Mouse (Mus musculus): ENCODE data around the gene Arhgap44. TPM values are rescaled to one million over a fixed set of nuclear protein-coding genes. Genes with fewer than 3 reads are reported as not detected.
A peak's percentile ranks its signal among the peaks of the same experiment; 100 is the strongest.

Gene Arhgap44
- polyA plus RNA-seq, 2 experiments from 2014 or later, result 0.29 to 0.31 TPM

DNA sequence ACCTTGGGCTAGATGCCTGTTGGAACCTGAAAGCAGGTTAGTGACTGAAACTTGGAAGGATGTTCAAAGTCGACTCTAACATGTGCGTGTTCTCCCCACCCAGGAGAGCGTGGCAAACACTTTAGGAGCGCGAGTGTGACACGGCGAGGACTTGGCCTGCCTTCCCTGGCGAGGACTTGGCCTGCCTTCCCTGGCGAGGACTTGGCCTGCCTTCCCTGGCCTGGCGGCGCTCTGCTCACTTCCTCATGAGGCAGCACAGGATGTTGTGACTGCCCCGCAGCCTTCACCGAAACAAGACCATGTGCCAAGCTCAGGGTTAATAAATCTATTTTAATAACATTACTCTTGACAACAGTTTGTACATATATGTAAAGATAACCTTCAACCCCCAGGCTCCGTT is 161.0 kb downstream of the Arhgap44 start:
- no peak for ATAC-seq

DNA sequence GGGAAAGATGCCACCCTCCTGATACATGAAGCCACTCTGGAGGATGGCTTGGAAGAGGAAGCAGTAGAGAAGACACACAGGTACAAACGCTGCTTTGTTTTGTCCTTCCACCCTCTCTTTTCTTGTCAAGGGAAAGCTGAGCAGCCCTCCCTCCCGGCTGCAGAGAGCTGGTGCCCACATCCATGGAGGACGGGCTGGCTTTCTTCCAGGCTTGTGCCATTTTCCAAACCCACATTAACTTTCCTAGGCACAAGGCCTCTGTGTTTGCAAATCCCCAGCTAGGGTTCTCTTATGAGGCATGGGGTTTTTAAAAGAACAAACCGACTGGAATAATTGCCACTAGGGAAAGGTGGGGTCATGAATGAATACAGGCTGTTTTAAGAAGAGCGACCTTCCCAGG is 163.1 kb downstream of the Arhgap44 start:
- no peak for ATAC-seq

DNA sequence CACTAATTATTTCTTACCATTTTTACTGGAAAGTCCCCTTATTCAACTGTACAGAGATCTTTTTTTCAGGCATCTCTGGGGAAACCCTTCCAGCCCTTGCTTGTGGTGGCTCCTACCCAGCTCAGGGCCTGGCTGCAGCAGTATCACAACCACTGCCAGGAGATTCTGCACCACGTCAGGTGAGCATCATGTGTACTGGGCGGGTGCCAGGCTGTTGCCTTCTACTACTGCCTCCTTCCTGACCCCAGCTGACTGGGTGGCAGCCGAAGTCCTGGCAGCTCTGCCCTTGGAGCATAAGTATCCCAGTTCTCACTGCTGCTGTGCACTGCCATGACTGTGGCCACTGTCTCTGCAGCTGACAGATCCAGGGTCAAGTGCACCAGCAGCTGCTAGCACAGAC is 164.3 kb downstream of the Arhgap44 start:
- ATAC-seq, result no peak

DNA sequence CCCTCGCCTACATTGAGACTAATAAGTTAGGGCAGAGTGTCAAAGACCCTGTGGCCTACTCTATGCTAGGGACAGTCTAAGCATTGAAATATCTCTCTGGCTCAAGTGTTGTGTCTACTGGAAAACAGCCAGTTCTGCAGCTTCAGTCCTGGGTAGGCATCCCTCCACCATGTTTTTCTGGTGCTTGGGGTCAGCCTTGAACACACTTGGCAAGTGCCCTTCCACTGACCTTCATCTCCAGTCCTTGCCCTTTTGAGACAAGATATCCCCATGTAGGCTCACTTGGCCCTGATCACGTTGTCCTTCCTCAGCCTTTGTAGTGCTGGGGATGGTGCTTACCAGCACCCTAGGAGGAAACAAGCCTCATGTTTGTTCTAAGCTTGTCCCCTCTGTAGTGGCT is 174.2 kb downstream of the Arhgap44 start:
- ATAC-seq, result no peak

DNA sequence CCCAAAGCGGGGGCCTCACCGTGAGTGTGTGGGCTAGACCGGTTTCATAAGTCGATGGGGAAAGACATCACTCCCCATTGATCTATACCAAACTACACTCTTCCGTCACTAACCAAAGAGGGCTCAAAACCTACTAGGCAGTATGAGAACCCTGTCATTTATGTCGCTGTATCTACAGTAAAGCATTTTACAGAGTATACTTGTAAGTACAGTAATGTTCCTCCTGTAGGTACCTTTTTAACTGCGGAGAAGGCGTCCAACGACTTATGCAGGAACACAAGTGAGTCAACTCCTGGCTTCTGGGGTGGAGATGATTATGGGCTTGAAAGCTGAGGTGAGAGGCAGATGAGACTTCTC is 183.3 kb downstream of the Arhgap44 start:
- peak; percentile 3 for ATAC-seq

DNA sequence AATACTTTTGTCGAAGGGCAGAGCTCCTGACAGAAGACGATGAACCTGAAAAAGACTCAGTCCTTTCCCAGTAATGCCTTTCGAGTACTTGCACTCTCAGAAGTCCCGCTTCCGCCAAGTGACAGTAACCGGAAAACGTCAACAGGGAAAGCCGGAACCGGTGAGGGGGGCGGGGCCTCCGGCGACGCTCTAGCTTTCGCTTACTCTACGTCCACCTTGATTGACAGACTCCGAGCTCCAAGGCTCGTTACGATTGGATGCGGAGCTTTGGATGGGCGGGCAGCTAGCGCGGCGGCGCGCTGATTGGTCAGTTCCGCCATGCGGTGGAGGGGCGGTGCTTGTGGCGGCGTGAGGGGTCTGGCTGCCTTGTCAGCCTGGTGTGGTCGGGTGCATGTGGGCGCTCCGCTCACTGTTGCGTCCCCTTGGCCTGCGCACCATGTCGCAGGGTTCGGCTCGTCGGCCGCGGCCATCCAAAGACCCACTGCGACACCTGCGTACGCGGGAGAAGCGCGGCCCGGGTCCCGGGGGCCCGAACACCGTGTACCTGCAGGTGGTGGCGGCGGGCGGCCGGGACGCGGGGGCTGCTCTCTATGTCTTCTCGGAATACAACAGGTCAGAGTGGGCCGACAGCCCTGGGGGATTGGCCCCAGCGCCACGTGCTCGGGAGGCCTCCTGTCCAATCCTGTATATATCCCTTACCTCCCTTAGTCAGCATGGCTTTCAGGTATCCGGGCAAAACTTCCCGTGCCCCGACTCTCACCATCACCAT is 183.9 kb downstream of the Arhgap44 start, which contains the start of gene Elac2:
Gene Elac2, plus strand, starts transcription at position 319 of the 769 bp plus-strand sequence.
- peak; percentile 100 for ATAC-seq

DNA sequence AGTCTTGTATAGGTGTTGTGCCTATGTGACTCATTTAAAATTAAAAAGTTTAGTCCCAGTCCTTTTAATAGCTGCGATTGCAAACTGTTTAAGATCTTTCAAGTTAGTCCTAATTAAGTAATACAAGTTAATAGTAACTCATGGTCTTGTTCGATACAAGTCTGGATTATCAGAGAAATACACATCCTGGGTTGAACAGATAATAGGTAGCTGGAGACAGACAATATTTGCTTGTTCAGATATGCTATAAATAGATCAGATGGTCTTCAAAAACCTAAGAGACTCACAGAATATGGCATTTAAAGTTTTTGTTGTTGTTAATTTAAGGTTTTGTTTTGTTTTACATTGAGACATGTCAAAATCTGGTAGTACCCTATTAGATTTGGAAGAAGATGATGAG is 190.3 kb downstream of the Arhgap44 start:
- no peak for ATAC-seq

DNA sequence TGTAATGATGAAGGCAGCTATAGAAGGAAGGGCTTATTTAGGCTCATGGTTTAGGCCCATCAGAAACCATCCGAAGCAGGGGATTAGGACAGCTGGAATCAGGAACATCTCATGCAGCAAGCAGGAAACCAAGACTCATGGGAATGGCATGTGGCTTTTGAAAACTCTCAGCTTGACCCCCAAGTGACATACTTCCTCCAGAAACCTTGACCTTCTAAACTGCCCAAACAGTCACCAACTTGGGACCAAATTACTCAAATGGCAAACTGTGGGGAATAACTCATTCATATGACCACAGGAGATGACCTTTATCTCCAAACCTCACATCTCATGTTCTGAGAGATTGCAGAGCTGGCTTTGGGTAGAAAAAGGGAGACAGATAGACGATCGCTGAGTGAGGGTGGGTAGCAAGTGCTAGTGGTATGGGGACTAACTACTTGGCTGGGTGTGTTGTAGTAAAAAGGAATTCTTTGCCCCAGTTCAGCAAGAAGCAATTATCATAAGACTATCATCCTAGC is 191.2 kb downstream of the Arhgap44 start:
- ATAC-seq, result no peak

DNA sequence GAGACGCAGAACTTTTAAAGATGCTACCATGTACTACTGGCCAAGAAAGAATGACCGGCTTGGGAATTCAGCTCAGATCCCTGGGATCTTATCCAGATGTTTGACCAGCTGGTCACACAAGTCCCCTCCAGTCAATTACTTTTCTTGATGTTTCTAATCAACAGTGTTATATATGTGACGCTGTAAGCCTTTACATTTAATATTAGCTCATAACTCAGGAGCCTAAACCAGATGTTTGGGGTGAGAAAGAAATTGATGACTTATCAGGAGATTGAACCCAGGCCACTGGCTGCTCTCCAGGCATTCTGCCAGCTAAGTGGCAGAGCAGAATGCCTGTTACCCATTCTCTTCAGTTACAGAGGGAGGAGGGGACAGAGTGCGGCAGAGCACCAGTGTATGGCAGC is 193.8 kb downstream of the Arhgap44 start:
- no peak for ATAC-seq

DNA sequence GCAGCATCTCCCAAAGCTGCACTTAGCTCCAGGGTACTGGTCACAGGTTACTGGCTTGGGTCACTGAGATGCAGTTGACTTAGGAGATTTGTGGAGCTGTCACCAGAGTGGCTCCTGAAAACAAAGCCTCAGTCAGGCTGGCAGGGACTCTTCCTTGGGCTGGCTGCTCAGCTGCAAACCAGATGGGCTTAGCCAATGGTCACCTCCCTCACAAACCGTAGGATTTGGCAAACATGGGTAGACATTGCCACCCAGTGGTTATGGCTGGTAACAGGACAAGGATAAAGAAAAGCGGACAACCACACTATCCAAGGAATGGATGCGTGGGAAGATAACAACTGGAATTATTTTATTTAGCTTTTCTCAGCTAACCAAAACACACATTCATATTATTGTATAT is 194.3 kb downstream of the Arhgap44 start:
- ATAC-seq, result no peak

DNA sequence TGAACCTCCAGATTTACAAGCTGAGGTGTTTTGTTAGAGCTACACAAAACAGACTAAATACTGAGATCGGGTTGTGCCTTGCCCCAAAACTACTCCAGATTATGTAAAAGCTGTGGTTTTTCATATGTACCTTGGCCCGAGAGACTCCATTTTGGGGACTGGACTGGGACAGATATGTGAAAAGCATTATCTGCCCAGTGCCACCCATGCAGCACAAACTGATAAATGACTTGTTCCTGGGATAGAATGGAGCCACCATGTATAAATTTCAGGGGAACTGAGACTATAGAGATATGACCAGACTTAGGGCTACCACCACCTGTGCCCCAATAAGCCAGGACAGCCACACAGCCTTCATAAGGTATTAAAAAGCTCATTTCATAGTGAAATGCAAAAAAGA is 200.1 kb downstream of the Arhgap44 start:
- ATAC-seq, result no peak

DNA sequence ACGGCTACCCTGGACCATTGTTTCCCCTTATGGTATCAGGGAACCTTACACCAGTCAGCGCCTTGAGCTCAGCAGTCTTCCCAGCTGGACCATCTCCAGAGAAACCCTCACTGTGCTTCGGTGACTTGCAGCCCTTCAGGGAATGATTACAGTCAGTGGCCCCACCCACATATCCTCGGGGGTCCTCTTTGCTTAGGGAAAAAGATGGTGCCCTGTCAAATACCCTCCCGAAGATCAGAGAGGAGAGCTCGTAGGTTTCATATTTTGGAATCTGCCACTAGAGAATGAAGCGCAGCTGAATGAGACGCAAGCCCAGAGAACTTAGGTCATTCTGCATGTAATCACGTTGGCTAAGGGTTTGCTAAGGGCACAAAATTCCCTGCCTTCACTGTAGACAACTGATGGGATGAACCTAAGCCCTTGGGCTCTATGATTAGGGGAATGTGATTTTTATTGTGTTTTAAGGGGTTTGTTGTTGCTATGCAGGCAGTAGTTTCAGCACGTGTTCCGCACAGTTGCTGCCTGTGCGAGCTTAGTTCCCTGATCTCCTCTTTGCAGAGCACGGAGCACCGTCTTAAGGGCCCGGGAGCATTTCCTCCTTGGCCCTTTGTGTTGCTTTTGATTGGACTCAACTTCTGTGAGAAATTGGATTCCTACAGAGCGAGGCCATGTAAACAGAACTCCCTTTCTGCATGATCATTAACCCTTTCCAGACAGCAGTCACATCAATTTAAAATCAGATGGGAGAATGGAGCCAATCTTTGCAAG is 205.6 kb downstream of the Arhgap44 start:
- no peak for ATAC-seq

Other genes with a start within 250 kb of the Arhgap44 start
- gene Elac2, start 183.9 kb downstream of the Arhgap44 start, polyA plus RNA-seq (2017; shearing (Covaris generic)), result 10 to 100 TPM in 1 of 2 experiments, 1 to 10 TPM in 1; 8.2 to 10.9 TPM
- gene 1700086D15Rik, start 3.1 kb downstream of the Arhgap44 start, polyA plus RNA-seq (2017; shearing (Covaris generic)), result not detected
- under 1 TPM in 1 of 2 experiments, not detected in 1; 0.15 TPM for gene Myocd, start 107.0 kb upstream of the Arhgap44 start, polyA plus RNA-seq (2017; shearing (Covaris generic))